Mouse (Mus musculus) kidney, adult 18-20 months (tissue): ENCODE results near the gene Polr1e.
"Not testable (repeated sequence)": the region's sequence is repeated elsewhere in the genome, so short reads cannot be mapped to it uniquely, and the experiment has no call there.

ENCODE experiments used
- DNase-seq: peaks from one replicate; pipeline ENCODE4 v3.0.0; 2021

The Polr1e gene

DNA sequence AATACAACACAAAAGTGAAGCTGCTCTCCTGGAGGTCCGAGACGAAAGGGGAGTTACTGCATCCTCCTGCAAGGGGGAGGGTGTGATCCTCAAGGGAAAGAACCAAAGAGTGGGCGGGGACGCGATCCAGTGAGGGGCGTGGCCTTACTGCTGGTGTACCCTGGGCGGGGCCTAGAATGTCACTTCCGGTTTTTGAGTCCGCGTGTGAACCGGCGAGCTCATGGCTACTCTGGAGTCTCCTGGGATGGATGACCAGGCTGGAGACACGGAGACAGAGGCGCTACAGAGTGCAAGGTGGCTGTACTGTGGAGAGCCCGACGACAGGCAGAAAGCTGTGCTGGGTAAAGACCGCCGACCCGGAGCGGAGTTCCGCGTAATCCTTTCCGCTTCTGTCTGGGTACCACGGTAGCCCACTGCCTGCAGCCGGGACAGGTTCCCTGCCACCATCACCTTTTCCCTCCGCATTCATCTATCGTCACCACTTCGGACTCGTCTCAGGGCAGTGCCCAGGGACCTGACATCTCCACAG lies at the start of gene Polr1e:
TSS of gene Polr1e (plus strand) at position 132 of the 529 bp plus-strand sequence.
- peak; percentile 97 for DNase-seq

GRCm38 (mm10) chr4:44970056-44970455 lies 48.3 kb upstream of the Polr1e start:
- DNase-seq = no peak

GRCm38 (mm10) chr4:44970612-44971110 lies 47.7 kb upstream of the Polr1e start:
- peak; percentile 72 for DNase-seq

DNA sequence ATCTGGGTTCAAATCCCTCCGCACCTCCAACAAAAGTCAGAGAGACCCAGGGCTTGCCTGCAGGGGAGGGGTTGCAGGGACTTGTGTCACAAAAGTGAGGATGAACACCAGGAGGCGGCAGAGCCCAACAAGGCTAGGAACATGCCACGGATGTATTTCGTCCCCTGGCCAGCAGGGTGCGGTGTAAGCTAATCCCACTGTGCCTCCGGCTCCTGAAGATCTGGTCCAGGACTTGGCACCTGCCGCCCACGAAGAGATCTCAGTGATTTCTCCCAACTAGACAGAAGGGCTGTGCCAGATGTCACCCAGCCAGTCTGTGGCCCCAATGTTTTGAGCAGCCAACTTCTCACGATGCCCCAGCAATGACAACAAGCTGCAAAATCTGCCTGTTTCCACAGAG lies 44.9 kb upstream of the Polr1e start:
- peak; percentile 91 for DNase-seq

GRCm38 (mm10) chr4:44973871-44974270 lies 44.5 kb upstream of the Polr1e start:
- no peak for DNase-seq

- peak; percentile 26 for DNase-seq
These were observed 44.1 kb upstream of the Polr1e start for GRCm38 (mm10) chr4:44974331-44974730.

GRCm38 (mm10) chr4:44976026-44976615 lies 42.3 kb upstream of the Polr1e start:
- peak; percentile 23 for DNase-seq

DNA sequence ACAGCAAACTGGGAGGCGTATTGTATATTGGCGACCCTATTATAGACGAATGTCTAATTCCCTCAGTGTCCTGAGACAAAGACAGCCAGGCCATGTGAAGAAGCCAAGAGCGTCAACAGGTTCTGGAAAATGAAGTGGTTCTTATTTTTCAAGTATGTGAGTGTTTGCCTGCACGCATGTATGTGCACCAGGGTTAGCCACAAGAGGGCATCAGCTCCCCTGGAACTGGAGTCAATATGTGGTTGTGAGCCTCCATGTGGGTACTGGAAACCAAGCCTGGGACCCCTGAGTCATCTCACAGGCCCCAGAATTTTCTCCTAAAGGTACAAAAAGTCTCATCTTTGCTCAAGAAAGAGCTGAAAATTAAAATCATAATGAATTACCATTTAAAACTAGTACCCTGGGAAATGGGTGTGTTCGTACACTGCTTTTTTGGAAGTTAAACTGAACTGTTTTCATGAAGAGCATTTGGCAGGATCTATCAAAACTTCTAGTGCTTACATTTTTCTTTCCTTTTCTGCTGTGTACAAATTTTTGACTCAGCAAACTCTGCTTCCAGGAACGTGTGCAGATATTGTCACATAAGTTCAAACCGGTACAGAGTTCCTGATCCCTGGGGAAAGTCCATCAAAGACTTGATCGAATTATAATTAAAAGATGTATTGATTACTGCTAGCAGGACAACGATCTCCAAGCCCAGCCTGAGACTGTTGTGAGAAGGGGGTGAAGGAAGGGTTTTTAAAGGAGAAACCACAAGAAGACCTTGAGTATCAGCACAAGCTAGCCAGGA lies 41.3 kb upstream of the Polr1e start:
- no peak for DNase-seq

GRCm38 (mm10) chr4:44978175-44978574 lies 40.2 kb upstream of the Polr1e start:
- DNase-seq = no peak

- DNase-seq = peak; percentile 66
These were observed 38.5 kb upstream of the Polr1e start for GRCm38 (mm10) chr4:44979794-44980338.

GRCm38 (mm10) chr4:44981280-44981973 lies 37.0 kb upstream of the Polr1e start, which contains the start of gene Grhpr:
TSS of gene Grhpr (plus strand) at chr4:44981395.
- DNase-seq = peak; percentile 87

DNA sequence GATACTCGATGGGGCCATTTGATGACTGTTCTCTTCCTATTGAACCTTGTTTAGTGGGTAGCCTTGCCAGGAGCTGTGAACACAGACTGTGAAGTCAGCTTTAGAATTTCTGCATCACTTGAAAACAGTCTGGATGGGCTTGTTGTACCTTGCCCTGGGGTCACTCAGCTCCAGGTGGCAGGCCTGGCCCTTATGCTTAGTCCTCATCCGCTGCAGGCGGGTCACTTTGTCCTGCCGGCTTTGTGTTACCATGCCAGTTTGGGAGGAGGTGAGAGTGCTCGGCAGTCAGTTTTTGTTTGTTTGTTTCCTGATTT lies 36.5 kb upstream of the Polr1e start:
- DNase-seq = peak; percentile 60

- peak; percentile 37 for DNase-seq
These were observed 35.8 kb upstream of the Polr1e start for GRCm38 (mm10) chr4:44982440-44983130.

DNA sequence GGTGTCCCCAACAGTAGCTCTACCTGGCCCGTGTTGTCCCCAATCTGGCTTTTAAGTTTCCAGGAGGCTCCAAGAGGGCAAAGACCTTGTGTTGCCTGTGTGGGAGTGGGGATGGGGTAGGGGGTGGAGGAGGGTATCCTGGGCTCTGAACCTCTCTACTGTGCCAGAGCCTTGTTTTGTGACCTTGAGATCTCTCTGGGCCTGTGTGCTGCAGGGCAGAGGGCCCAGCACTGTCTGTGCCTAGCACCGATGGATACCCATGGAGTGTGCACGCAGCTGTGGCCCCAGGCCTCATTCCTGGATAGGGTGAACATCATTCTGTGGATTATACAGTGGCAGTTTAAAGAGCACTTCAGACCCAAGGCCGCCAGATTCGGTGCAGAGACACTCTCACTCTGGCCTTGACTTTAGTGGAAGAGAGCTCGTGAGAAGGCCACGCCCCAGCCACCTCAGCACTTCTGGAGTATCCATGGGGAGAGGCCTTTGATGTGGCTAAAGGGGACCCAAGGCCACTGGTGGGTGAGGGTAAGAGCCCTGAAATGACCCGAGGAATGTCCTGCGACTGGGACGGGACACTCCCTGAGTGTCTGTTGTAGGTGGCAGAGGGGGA lies 35.1 kb upstream of the Polr1e start:
- peak; percentile 34 for DNase-seq

GRCm38 (mm10) chr4:44990560-44990959 lies 27.8 kb upstream of the Polr1e start:
- no peak for DNase-seq

GRCm38 (mm10) chr4:44992330-44992729 lies 26.1 kb upstream of the Polr1e start:
- not testable (repeated sequence) for DNase-seq

- not testable (repeated sequence) for DNase-seq
These were observed 25.2 kb upstream of the Polr1e start for GRCm38 (mm10) chr4:44993179-44993578.

DNA sequence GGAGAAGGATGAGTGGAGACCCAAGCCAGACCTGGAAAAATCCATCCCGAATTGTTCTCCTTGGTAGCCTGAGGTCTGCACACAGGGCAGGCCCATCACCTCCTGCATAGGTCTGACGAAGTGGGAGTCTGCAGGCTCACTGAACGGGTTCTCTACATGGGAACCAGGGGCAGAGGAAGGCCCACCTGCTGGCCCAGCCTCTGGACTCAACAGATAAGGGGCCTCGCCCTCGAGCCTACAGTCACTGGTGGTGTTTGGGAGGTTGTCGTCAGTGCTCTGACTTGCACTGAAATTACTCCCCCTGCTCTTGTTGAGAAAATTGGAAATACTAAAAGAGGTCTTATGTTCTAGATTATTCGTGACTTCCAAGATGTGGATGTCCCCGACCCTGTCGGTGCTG lies 24.5 kb upstream of the Polr1e start:
- DNase-seq = no peak

GRCm38 (mm10) chr4:44994776-44995175 lies 23.6 kb upstream of the Polr1e start:
- no peak for DNase-seq

DNA sequence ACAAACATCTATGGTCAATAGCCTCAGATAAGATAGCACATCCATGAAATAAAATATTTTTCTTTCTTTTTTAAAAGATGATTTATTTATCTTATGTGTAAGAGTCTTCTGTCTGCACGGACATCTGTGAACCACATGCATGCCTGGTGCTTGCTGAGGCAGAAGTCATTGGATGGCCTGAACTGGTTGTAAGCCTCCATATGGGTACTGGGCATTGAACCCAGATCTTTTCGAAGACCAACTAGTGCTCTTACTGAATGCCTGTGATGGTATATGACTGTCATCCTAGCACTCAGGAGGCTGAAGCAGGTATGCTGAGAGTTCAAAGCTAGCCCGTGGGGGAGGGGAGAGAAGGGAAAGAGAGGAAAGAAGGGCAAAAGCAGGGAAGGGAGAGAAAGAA lies 20.3 kb upstream of the Polr1e start:
- no peak for DNase-seq

DNA sequence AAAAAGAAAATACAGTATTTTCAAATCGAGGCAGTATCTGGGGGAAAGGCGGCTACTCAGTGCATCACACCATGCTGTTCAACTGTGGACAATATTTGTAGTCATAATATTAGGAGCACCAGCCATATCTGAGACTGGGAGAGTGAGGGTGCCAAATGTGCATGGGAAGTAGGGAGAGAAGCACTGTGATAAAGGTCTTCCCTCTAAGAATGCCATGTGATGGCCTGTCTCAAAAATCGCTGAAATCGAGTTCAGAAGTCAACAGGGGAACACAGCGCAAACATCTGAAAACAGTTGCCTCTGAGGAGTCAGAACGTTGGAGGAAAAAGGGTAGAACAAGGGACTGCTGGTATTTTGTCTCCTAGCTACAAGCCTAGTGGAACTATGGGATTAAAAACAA lies 18.4 kb upstream of the Polr1e start:
- no peak for DNase-seq

DNA sequence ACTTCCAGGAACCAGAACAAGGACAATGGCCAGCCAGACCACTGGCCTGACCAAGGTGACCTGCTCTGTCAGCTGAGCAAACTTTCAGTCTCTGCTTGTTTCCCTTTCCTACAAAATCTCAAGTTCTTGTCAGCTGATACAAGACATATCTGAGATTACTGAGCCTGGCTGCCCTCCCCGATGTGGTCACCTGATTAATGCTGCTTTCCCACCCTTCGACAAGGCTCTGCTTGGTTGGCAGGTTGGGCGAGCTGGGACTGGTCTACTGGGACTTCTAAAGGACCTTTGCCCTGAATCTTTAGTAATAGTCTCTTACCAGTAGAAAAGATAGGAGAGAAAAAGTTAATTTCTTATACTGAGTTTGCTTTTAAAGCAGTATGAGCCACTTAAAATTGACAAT lies 12.9 kb upstream of the Polr1e start:
- DNase-seq = peak; percentile 29
